Mouse (Mus musculus): Measurements from ENCODE around the gene Adcy7.

DNA sequence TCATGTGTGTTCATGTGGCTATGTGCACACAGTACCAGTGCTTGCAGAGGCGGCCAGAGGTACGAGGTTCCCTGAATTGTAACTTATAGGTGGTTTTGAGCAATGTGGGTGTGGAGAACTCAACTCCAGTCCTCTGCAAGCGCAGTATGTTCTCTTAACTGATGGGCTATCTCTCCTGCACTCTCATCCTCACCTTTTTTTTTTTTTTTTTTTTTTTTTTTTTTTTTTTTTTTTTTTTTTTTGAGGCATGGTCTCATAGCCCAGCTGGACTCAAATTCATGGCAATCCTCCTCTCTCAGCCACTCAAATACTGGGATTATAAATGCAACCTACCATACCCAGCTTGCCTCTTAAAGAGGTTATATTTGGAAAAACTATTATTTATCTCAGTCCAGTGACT, 58.6 kb downstream of the Adcy7 start:
- TF ChIP-seq CTCF (IDR thresholded peaks at IDR 0.05; ENCODE audit: low read depth) (no peak), EP300 (IDR thresholded peaks at IDR 0.05; ENCODE audit: low read depth) (no peak)

Measured in liver, embryonic 14.5 days (tissue).